Mouse (Mus musculus): ENCODE data around the gene Hdlbp. TPM values are rescaled to one million over a fixed set of nuclear protein-coding genes. Genes with fewer than 3 reads are reported as not detected.

Hdlbp gene
- polyA plus RNA-seq, 1 experiment from 2014 or later, result 135 TPM

GRCm38 (mm10) chr1:93365641-93366040, 113.0 kb downstream of the Hdlbp start:
- ATAC-seq (ENCODE audit: insufficient number of reproducible peaks, insufficient read depth, low FRiP score, low TSS enrichment, low read depth), result no peak
- Histone ChIP-seq H3K9ac (replicated peaks) (no peak overlapping the region), H3K27ac (no peak overlapping the region), H3K9me3 (no peaks in the 10 kb centered on the region), H3K36me3 (peaks cover 71% of the 10 kb centered on the region), H3K4me1 (replicated peaks) (0 out of 2 replicates have a peak, but pooled peaks cover 5% of the 10 kb centered on the region), H3K27me3 (no peaks in the 10 kb centered on the region), H3K4me2 (no peak overlapping the region), H3K4me3 (replicated peaks) (no peak overlapping the region)
- 92% methylated on average over 6 of the region's 6 CpGs for WGBS

- H3K27ac ChIP-seq, result no peak overlapping the region
- ATAC-seq (ENCODE audit: insufficient number of reproducible peaks, insufficient read depth, low FRiP score, low TSS enrichment, low read depth), result no peak
- peaks cover 94% of the 10 kb centered on the region for H3K36me3 ChIP-seq
- no peaks in the 10 kb centered on the region for H3K9me3 ChIP-seq
- H3K9ac ChIP-seq (replicated peaks), result no peak overlapping the region
- no peaks in the 10 kb centered on the region for H3K4me1 ChIP-seq (replicated peaks)
- H3K27me3 ChIP-seq, result no peaks in the 10 kb centered on the region
- H3K4me2 ChIP-seq, result no peak overlapping the region
- no peak overlapping the region for H3K4me3 ChIP-seq (replicated peaks)
- WGBS, result 91% methylated on average over 4 of the region's 4 CpGs
Observed at GRCm38 (mm10) chr1:93362661-93363060, 116.0 kb downstream of the Hdlbp start.

Other genes starting within 250 kb of the Hdlbp start
- 39.5 and 45.7 TPM in 2 replicates for gene Sned1, start 243.0 kb downstream of the Hdlbp start, polyA plus RNA-seq (2016; fragmentation: Nextera tagmentation; extraction: Ambion mirVana)
- gene Mterf4, start 172.9 kb downstream of the Hdlbp start, polyA plus RNA-seq (2016; fragmentation: Nextera tagmentation; extraction: Ambion mirVana), result 34.3 and 38.8 TPM in 2 replicates
- gene Ppp1r7, start 136.0 kb downstream of the Hdlbp start, polyA plus RNA-seq (2016; fragmentation: Nextera tagmentation; extraction: Ambion mirVana), result 66.6 and 70.0 TPM in 2 replicates
- 25.8 and 27.0 TPM in 2 replicates for gene Pask, start 135.3 kb downstream of the Hdlbp start, polyA plus RNA-seq (2016; fragmentation: Nextera tagmentation; extraction: Ambion mirVana)
- 0.51 and 0.87 TPM in 2 replicates for gene Ano7, start 104.9 kb downstream of the Hdlbp start, polyA plus RNA-seq (2016; fragmentation: Nextera tagmentation; extraction: Ambion mirVana)
- 5.9 and 8.3 TPM in 2 replicates for gene Farp2, start 33.3 kb upstream of the Hdlbp start, polyA plus RNA-seq (2016; fragmentation: Nextera tagmentation; extraction: Ambion mirVana)
- gene Stk25, start 179.8 kb upstream of the Hdlbp start, polyA plus RNA-seq (2016; fragmentation: Nextera tagmentation; extraction: Ambion mirVana), result 194 and 202 TPM in 2 replicates
- 32.2 and 38.7 TPM in 2 replicates for gene Bok, start 206.8 kb upstream of the Hdlbp start, polyA plus RNA-seq (2016; fragmentation: Nextera tagmentation; extraction: Ambion mirVana)

All from limb, embryonic 12.5 days (tissue).